Mouse (Mus musculus) megakaryocyte, embryonic 14.5 days (primary cell): Measurements from ENCODE around the gene Mfap3.

Source experiments
- FLI1 ChIP-seq: IDR thresholded peaks from 2 replicates; pipeline ENCODE4 v1.6.1; 2012; ENCODE audit warnings: low read length, inconsistent platforms, mixed read lengths
- GATA1 ChIP-seq: IDR thresholded peaks from 3 replicates; pipeline ENCODE4 v1.6.1; 2012; ENCODE audit warnings: mixed read lengths, low read length, inconsistent platforms, borderline replicate concordance

DNA sequence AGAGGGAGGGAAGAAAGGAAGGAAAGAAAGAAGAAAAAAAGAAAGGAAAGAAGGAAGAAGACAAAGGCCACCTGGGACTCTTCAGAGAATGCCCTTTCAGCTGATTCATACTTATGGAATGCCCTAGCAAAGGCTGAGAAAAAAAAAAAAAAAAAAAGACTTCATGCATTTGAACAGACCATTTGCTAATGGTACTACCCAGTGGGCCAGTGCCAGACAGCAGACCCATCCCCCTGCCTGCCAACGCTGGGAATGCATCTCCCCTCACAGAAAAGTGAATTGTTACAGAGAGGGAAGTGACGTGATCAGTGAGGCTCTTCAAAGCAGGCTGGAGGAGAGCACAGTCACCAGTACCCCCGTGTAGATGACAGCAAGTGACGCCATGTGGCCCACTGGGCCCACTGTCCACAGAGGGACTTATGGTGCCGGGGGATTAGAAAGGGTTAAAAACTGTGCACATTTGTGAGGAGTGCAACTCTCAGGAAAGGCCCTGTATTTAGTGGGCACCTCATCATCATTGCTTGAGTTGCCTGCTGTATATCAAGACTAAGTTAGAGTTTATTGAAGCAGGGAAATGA, 21.5 kb downstream of the Mfap3 start:
- TF ChIP-seq FLI1: no peak
- TF ChIP-seq GATA1: no peak
